Mouse (Mus musculus) c-Kit-positive CD71-negative TER-119-negative erythroid progenitor cells, embryonic 14.5 days (primary cell): ENCODE data around the gene Fgf15.
"Not testable (repeated sequence)": the region's sequence is repeated elsewhere in the genome, so short reads cannot be mapped to it uniquely, and the experiment has no call there.

Experiments
- DNase-seq: peaks from one replicate; pipeline ENCODE4 v3.0.0-alpha.2; 2013; ENCODE audit warnings: low read depth

The Fgf15 gene

DNA sequence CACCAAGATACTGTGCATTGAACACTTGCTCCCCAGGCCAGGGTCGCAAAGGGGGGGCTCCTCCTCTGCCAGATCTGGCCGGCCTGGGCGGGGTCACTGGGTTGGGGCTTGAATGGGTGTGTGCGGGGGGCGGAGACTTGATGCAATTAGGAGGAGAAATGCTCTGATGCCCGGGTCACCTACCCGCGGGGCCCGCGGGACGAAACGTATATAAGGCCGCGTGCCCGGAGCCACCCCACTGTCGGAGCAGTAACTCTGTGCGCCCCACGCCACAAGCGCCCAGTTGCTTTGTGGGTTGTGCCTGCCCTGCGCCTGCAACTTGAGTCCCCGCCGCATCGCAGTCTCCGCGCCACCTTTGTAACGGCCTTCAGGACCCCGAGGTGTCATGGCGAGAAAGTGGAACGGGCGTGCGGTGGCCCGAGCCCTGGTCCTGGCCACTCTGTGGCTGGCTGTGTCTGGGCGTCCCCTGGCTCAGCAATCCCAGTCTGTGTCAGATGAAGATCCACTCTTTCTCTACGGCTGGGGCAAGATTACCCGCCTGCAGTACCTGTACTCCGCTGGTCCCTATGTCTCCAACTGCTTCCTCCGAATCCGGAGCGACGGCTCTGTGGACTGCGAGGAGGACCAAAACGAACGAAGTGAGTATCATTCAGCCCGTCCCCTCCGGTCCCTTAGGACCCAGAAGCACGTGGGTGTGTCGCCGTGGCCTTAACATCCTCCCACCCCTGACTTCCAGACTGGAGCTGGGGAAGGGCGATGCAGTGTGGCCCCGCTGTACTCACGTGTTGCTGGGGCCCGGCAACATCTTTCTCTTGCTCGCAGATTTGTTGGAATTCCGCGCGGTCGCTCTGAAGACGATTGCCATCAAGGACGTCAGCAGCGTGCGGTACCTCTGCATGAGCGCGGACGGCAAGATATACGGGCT, at the start of gene Fgf15:
Gene Fgf15 (plus strand): TSS at position 238 of the 925 bp plus-strand sequence.
- DNase-seq = no peak

DNA sequence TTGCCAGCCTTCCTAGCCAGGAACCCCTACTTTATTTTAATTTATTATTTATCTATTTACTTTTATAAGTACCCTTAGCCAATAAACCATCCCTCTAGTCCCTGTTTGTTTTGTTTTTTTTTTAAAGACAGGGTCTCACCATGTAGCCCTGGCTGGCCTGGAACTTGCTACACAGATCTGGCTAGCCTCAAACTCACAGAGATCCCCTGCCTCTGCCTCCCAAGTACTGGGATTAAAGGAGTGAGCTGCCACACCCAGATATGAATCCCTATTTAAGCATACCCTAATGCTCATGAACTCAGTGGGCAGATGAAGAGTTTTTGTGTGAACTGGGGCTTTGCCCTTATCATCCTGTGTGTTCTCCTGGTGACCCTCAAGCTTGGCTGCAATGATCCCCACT, 49.3 kb upstream of the Fgf15 start, which contains the start of gene Fgf4:
Gene Fgf4 (plus strand): TSS at position 301 of the 400 bp plus-strand sequence.
- no peak for DNase-seq

DNA sequence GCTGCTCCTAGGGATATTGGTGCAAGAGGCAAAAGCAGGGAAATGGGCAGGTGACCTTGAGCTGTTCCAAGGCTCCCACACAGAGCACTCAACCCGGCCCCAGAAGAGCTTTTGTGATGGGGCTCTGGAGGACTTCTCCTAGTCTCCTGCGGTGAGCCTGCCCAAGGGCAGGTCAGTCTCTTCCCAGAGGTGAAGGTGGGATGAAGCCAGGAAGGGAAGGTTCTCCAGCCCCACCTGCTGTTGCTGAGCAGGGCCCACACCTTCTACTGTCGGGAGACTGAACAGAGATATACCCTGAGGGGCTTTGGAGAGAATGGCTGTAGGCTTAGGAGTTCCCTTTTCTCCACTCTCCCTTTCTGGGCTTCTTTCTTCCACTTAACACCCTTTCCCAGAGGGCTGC, 45.0 kb upstream of the Fgf15 start:
- no peak for DNase-seq

DNA sequence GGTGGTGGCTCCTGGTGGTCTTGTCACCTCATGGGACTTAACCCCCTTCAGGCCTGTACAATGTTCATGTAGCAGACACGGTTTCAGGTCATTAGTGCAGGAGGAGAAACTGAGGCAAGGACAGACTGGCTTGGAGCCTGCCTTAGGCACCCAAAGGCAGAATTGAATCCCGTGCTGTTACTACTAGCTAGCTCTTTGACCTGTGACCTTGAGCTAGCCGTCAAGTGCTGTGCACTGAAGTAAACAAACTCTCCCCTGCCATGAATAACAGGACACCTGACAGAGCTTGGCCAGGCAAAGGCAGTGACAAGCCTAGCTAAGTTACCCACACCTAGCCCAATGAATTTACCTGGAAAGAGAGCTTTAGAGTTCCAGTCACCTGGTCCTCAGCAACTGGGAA, 41.4 kb upstream of the Fgf15 start:
- no peak for DNase-seq

DNA sequence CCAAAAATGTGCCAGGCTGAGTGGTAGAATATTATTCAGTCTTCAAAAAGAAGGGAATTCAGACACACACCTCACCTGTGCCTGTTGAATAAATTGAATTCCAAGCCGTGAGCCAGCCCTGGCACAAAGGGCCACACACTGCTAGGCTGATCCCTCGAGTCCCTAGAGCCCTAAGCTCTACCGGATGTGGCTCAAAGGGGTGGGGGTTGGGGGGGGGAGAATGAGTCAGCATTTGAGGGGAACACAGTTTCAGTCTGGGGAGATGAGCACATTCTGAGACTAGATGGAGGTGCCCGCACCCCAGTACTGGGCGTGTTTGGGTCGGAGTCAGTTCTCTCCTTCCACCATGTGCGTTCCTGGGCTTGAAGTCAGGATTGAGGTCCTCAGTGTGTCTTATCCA, 39.2 kb upstream of the Fgf15 start:
- DNase-seq = no peak

DNA sequence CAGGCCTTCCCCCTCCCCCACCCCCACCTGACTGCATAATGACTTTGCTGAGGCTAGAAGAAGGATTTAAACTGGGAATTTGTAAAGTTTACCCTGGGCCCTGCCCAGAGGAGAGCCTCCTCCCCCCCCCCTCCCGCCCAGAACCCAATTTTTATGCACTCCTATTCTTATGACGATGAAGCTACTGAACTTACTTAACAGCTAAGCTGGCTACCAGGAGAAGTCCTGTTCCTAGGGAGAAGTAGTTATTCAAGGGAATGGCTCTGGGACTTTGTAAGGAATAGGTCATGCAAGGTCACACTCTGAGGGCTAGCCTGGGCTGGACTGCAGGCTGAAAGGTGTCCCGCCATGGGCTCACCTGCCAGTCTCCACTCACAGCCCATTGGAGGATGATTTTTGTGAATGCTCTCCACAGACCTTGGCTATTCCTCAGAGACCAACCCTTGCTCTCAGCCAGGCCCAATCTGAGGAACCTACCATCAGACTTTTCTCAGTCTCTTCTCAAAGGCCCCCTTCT, 38.4 kb upstream of the Fgf15 start:
- no peak for DNase-seq

DNA sequence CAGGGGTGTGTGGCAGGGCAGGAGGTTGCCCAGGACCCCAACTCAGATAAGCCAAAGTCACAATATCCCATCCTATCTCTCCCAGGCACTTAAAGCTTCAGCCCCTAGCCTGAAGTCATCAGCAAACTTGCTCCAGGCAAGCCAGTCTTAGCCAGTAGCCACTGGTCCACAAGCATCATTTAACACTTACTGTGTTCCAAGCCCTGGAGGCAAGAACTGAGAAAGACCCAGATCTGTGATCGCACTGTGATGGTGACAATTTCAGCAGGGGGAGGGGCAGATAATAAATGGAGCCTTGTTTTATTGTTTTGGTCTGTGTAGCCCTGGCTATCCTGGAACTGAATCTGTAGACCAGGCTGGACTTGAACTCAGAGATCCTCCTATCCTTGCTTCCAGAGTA, 37.6 kb upstream of the Fgf15 start:
- DNase-seq = no peak

DNA sequence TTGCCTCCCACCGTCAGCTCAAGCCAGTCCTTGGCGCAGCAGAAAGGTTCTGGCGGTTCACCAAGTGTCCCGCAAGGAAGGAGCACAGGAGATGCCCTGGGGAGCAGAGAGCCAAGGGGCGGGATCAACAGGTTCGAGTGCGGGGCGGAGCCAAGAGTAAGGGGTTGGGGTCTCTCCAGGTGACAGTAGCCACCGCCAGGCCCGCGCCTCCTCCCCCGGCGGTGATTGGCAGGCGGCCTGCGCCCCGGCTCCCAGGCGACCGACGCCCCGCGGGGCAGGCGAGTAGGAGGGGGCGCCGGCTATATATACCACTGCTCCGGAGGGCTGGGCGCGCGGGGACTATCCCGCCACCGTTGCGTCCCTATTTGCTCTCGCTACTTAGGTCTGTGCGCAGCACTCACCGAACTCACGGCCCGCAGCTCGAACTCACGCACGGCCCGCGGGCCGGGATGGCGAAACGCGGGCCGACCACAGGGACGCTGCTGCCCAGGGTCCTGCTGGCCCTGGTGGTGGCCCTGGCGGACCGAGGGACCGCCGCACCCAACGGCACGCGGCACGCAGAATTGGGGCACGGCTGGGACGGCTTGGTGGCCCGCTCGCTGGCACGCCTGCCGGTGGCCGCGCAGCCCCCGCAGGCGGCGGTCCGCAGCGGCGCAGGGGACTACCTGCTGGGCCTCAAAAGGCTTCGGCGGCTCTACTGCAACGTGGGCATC, 35.1 kb upstream of the Fgf15 start:
- DNase-seq = no peak

DNA sequence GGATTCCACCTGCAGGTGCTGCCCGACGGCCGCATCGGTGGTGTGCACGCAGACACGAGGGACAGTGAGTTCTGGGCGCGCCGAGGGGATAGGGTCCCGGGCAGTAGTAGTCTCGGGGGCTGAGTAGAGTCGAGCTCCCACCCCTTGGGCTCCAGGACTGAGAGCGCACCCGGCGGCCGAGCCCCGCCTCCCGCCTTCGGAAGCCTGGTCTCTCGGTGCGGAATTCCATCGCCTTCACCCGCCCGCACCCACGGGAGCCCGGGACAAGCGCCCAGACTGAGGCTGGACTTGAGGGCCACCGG, 34.6 kb upstream of the Fgf15 start:
- no peak for DNase-seq

DNA sequence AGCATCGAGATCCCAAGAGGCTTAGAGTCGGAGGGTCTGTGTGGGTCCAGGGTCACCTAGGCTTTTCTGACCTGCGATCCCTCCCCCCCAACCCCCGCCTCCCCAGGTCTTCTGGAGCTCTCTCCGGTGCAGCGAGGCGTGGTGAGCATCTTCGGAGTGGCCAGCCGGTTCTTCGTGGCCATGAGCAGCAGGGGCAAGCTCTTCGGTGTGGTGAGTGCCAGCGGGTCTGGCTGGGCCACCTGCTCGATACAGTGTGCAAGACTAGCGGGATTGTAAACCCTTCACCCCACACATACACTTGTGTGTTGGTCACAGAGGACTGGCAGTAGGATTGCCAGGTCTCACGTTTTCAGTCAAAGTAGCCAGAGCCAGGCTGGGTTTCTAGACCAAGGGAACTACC, 34.2 kb upstream of the Fgf15 start:
- no peak for DNase-seq

DNA sequence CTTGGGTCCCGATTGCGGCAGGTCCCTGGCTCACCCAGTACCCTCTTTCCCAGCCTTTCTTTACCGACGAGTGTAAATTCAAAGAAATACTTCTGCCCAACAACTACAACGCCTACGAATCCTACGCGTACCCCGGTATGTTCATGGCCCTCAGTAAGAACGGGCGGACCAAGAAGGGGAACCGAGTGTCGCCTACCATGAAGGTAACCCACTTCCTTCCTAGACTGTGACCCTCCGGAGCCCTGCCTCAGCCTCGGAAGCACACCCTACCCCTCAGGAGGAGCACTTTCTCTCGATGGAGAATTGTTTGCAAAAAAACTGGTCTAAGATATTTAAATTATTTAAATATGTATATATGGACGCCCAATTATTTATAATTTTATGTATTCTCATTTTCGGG, 33.6 kb upstream of the Fgf15 start:
- no peak for DNase-seq

DNA sequence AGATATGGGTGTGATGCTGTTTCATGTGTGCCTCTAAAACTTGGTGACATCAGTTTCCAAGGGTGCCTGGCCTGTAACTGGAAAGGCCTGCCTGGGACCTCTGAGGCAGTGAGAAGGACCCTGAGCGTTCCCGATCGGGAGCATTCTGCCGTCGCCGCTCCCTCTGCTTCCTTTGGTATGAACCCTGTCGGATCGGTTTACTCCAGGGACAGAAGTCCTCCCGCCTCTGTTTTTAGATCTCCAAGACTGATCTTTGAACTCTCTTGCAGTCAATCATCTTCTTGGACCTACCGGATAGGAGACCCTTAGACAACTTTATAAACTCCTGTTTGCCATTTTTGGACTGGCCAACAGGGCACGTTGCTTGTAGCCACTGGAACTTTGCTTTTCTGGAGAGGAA, 33.1 kb upstream of the Fgf15 start:
- DNase-seq = no peak

DNA sequence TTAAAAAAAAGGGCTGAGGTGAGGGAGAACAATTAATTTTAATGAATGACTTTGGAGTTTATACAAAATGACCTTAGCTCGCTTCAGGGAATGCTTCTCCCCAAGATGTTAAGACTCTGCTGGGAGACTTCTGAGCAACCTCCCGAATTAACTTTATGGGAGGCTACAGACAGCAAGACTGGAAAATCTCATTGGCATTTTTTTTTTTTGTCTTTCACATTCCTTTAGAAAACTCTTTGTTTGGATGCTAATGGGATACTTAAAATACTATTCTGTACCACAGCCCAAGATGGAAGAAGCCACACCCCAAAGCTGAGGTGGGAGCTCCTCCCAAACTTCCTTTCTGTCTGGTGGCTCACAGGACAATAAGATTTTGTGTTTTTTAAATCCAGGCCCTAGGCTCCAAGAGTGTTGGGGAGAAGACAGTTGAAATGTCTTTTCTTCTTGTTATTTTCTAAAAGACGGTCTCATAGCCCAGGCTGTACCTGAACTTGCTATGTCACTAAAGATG, 32.1 kb upstream of the Fgf15 start:
- no peak for DNase-seq

DNA sequence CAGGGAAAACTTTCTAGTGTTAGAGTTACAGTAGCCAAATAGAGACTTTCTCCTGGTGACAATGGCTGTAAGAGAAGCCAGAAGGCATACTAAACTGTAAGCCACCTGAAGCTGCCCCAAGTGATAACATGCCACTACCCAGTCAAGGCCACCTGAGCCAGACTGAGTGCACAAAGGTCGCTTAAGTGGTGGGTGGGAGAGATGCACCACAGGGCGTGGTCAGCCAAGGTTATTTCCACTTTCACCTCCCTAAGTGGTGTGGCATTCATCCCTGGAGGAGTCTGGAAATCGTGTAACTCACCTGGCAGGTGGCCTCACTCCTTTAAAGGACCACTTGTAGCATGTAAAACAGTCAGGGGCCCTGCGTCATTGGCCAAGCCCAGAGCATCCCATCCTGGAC, 29.2 kb upstream of the Fgf15 start:
- DNase-seq = no peak

DNA sequence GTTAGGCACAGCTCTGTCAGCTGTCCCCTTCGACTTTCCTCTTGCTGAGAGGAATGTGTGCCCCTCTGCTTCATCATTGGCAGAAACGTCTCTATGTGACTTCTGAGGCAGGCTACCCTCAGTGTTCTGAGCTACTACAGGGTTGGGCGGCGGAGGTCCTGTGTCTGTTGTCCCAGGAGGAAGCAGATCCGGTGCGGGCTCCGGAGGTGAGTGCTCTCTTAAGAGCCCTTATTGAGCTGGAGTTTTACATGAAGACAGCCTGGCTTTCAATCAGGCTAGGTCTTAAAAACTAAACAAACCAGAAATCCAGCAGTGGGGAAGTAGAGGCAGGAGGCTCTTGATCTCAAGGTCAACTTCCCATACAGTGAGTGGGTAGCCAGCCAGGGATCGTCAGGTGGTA, 28.7 kb upstream of the Fgf15 start:
- no peak for DNase-seq

DNA sequence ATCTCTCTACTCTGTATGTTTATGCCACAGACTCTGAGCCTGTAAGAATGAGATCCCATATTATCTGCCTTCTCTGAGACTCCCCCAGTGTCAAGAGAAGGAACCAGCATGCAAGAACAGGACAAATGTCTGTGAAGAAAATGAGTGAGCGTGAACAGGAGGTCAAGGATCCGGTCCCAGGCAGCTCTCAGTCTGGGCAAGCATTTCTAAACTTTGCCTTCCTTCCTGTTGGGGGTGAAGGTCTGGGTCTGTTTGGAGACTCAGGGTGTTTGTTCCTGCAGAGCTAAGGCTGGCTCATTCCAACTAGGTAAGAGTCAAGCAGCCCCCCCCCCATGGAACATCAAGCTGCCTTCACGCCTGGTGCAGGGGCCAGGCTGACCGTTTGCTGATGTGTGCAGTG, 23.9 kb upstream of the Fgf15 start:
- no peak for DNase-seq

DNA sequence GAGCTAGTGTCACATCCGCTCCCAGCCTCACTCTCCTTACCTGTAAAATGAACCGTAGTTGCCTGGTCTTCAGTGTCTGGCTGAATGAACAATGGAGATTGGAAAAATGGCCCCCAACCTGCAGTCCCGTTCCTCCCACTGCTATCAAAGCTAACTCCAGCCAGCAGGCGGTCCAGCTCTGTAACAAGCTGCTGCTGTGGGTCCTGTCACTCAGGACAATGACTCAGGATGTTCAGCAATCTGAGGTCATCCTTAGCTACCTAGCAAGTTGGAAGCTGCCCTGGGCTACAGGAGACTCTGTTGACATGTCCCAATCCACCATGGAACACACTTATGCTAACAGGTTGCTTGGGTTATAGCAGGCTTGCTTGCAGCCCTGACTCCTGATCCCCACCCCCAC, 23.2 kb upstream of the Fgf15 start:
- no peak for DNase-seq

DNA sequence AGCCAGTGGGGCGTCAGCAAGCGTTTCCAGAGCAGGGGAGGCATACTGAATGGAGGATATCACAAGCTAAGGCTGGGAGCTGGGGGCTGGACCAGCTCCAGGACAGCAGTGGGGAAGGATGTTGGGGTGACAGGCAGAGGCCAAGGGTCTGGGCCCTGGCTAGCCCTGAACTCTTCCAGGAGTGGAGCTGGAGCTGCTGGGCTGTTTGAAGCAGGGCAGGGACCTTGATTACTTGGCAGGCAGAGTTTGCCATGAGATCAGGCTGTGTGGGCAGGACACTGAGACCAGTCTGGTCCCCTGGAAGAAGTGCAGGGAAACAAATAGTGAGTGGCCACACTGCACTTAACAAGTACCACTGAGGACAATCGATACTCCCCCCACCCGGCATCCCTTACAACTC, 22.1 kb upstream of the Fgf15 start:
- no peak for DNase-seq

DNA sequence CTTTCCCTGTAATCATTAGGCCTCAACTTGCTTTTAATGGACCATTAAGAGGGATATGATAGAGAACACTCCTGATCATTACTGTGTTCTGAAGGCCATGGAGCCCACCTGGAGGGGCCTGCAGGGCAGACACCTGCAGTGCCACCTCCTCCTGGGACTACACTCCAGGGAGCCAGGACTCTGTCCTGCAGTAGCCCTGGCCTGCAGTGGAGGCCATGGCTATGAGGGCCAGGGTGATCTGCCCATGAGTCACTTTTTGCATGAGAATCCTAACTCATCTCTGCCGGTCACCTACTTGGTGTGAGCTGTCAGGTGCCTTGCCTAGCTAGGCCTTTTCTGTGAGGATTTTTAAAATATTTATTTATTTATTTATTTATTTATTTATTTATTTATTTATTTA, 17.9 kb upstream of the Fgf15 start:
- DNase-seq = no peak

DNA sequence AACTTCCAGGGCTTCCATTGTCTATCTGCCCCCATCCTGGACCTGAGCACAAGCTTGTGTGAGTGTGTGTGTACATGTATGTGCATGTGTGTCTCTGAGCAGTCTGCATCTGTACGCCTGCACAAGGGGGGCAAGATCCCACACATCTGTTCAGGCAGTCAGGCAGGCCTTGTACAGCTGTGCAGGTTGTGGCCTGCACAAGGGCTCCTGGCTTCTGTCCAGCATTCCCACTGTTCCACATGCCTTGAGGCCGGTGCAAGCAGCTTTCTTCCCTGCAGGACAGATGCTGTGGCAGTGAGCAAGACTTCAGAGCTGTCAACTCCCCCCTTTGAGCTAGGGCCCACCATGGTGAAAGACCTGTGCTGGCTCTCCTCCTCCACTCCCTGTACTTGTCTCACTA, 13.2 kb upstream of the Fgf15 start:
- DNase-seq = no peak

DNA sequence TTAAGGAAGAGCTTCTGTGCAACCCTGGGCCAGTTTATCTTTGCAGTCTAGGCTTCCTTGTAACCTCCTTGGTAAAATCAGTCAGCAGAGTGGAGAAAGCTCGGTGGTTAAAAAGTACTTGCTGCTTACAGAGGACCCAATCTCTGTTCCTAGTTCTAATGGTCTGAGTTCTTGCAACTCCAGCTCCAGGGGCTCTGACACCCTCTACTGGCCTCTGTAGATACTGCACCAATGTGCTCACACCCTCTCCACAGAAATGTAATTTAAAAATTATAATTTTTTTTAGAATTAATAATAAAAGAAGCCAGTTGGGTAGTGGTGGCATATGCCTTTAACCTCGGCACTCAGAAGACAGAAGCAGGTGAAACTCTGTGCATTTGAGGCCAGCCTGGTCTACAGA, 8.7 kb upstream of the Fgf15 start:
- DNase-seq = no peak

DNA sequence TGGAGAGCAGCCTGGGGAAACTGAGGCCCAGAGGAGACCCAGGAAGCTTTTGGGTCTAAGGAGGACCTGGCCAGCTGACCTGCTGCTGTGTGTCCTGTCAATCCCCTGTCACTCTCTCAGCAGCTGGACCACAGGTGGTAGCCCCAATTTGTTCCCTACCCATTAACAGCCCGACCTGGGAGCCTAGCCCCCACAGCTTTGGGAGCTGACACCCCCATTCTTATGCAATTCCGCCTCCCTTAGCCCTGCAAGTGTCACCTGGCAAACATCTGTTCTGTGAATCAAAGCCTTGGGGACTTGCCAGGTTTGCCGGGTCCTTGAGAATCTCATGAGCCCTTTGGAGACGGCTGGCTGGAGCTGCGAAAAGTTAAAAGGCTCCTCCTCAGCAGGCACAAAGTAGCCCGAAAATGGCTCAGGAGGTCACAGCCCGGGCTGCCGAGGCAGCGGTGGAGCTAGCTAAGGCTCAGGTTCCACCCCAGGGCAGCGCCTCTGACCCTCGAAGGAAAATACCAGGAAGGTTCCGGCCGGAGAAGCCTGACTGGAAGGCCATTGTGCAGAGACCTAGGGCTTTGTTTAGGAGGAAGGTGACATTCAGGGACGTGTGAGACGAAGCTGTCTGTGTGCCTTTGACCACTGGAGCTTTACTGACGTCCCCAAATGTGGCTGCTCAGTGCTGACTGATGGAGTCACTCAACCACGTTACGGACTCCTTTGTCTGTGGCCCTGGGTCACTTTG, 7.6 kb upstream of the Fgf15 start:
- DNase-seq = no peak

DNA sequence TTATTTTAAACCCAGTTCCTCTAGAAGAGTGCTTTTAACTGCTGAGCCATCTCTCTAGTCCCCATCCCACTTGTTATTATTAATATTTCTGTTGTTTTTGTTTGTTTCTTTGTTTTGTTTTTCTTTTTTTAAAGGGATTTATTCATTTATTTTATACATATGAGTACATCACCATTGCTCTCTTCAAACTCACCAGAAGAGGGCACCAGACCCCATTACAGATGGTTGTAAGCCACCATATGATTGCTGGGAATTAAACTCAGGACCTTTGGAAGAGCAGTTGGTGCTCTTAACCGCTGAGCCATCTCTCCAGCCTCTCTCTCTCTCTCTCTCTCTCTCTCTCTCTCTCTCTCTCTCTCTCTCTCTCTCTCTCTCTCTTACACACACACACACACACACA, 5.7 kb upstream of the Fgf15 start:
- DNase-seq = not testable (repeated sequence)
